Mouse (Mus musculus) liver, embryonic 14.5 days (tissue): ENCODE measurements at regions not wholly inside any gene's neighbourhood (a gene's known extent, or its start where the extent isn't known, plus 50 kb on each side); places are given as distances from the start of the nearest gene placed in this dataset.

ENCODE experiments used
- CTCF ChIP-seq: IDR thresholded peaks from 2 replicates; pipeline ENCODE4 v1.5.1; 2016; ENCODE audit warnings: antibody characterized with exemption, low read depth, control low read depth
- EP300 ChIP-seq: IDR thresholded peaks from 2 replicates; pipeline ENCODE4 v1.6.1; 2016; ENCODE audit warnings: antibody characterized with exemption, low read depth

- TF ChIP-seq CTCF, result no peak
- TF ChIP-seq EP300, result no peak
Observed at GRCm38 (mm10) chr4:71131670-71132317, 597.0 kb upstream of the Megf9 start.
